Mouse (Mus musculus) kidney, embryonic 15.5 days (tissue): ENCODE measurements around the gene Gys1. TPM values are rescaled to one million over a fixed set of nuclear protein-coding genes. Genes with fewer than 3 reads are reported as not detected.

Source experiments
- ATAC-seq: fragments of 200-750 bp; cut with Nextera tagmentation; replicated peaks from 2 replicates; pipeline ENCODE4 v1.8.0; 2017; ENCODE audit warnings: moderate TSS enrichment; ENCODE audit not compliant: low FRiP score
- H3K27ac ChIP-seq: fragments of 300-500 bp; sonication (generic); 2 replicates; pipeline ENCODE4 v1.5.1; 2015; ENCODE audit warnings: mild to moderate bottlenecking, inconsistent platforms
- H3K27me3 ChIP-seq: fragments of 300-500 bp; sonication (generic); 2 replicates; pipeline ENCODE4 v1.6.1; 2015; ENCODE audit warnings: inconsistent platforms
- H3K36me3 ChIP-seq: fragments of 300-500 bp; sonication (generic); 2 replicates; pipeline ENCODE4 v1.6.1; 2015; ENCODE audit warnings: inconsistent platforms
- H3K4me1 ChIP-seq: fragments of 300-500 bp; sonication (generic); 2 replicates; pipeline ENCODE4 v1.6.1; 2015; ENCODE audit warnings: inconsistent platforms
- H3K4me2 ChIP-seq: fragments of 300-500 bp; sonication (generic); 2 replicates; pipeline ENCODE4 v1.6.1; 2015; ENCODE audit warnings: moderate library complexity, mild to moderate bottlenecking, inconsistent platforms
- H3K4me3 ChIP-seq: fragments of 300-500 bp; sonication (generic); replicated peaks from 2 replicates; pipeline ENCODE4 v1.5.1; 2015; ENCODE audit warnings: mild to moderate bottlenecking, inconsistent platforms
- H3K9ac ChIP-seq: fragments of 300-500 bp; sonication (generic); 2 replicates; pipeline ENCODE4 v1.6.1; 2015; ENCODE audit warnings: mild to moderate bottlenecking, inconsistent platforms
- H3K9me3 ChIP-seq: fragments of 300-500 bp; sonication (generic); replicated peaks from 2 replicates; pipeline ENCODE4 v1.6.1; 2016; ENCODE audit warnings: inconsistent platforms
- WGBS: fragments of 180-500 bp; shearing (Covaris S2); methylation state at CpG from one replicate; pipeline ENCODE4 v1.1.7; 2015; ENCODE audit warnings: mixed read lengths; 5-methylcytosine and 5-hydroxymethylcytosine counted together
- polyA plus RNA-seq: library from polyadenylated mRNA; unstranded; fragments of >200 nt; fragmentation: Nextera tagmentation; extraction: Ambion mirVana; gene quantifications from 2 replicates; pipeline ENCODE4 v1.2.1, GENCODE M21; 2015

The Gys1 gene
- polyA plus RNA-seq, 1 experiment from 2014 or later: 40.8 TPM

- H3K9ac ChIP-seq: no peak overlapping the region; the same call in 1 of the 2 replicates
- peaks cover 19% of the 10 kb centered on the region for H3K4me1 ChIP-seq
- no peak overlapping the region for H3K27ac ChIP-seq
- H3K36me3 ChIP-seq: no peaks in the 10 kb centered on the region
- no peaks in the 10 kb centered on the region for H3K9me3 ChIP-seq
- ATAC-seq: no peak
- peak overlapping the region; percentile 45 for H3K4me3 ChIP-seq
- WGBS: 1% methylated on average over 111 of the region's 114 CpGs
- H3K27me3 ChIP-seq: peaks cover 67% of the 10 kb centered on the region
- H3K4me2 ChIP-seq: peak overlapping the region; percentile 82
Measured at GRCm38 (mm10) chr7:45406157-45407156, 28.2 kb upstream of the Gys1 start.

GRCm38 (mm10) chr7:45407836-45408235 is 26.8 kb upstream of the Gys1 start:
- H3K27ac ChIP-seq: no peak overlapping the region
- peaks cover 19% of the 10 kb centered on the region for H3K4me1 ChIP-seq
- no peak for ATAC-seq
- H3K27me3 ChIP-seq: peaks cover 79% of the 10 kb centered on the region
- no peak overlapping the region for H3K9ac ChIP-seq
- no peak overlapping the region for H3K4me2 ChIP-seq
- H3K4me3 ChIP-seq: no peak overlapping the region
- 83% methylated on average over 10 of the region's 10 CpGs for WGBS
- H3K9me3 ChIP-seq: no peaks in the 10 kb centered on the region
- no peaks in the 10 kb centered on the region for H3K36me3 ChIP-seq

- Histone ChIP-seq H3K9me3 (no peaks in the 10 kb centered on the region), H3K4me2 (no peak overlapping the region), H3K9ac (no peak overlapping the region), H3K4me3 (no peak overlapping the region), H3K27me3 (peaks cover 84% of the 10 kb centered on the region), H3K4me1 (peaks cover 24% of the 10 kb centered on the region), H3K36me3 (no peaks in the 10 kb centered on the region), H3K27ac (no peak overlapping the region)
- ATAC-seq: no peak
- 70% methylated on average over 7 of the region's 7 CpGs for WGBS
Measured at GRCm38 (mm10) chr7:45408351-45408750, 26.3 kb upstream of the Gys1 start.

- Histone ChIP-seq H3K4me2 (no peak overlapping the region), H3K36me3 (no peaks in the 10 kb centered on the region), H3K27me3 (peaks cover 88% of the 10 kb centered on the region), H3K27ac (no peak overlapping the region), H3K9ac (no peak overlapping the region), H3K9me3 (no peaks in the 10 kb centered on the region), H3K4me3 (no peak overlapping the region), H3K4me1 (peaks cover 30% of the 10 kb centered on the region)
- ATAC-seq: no peak
- WGBS: 87% methylated on average over 17 of the region's 17 CpGs
Measured at GRCm38 (mm10) chr7:45408949-45409348, 25.7 kb upstream of the Gys1 start.

GRCm38 (mm10) chr7:45409497-45410163 is 25.0 kb upstream of the Gys1 start:
- Histone ChIP-seq H3K4me2 (no peak overlapping the region), H3K27ac (no peak overlapping the region), H3K27me3 (peaks cover 95% of the 10 kb centered on the region), H3K4me1 (peaks cover 37% of the 10 kb centered on the region), H3K4me3 (no peak overlapping the region), H3K9ac (no peak overlapping the region), H3K9me3 (no peaks in the 10 kb centered on the region), H3K36me3 (no peaks in the 10 kb centered on the region)
- no peak for ATAC-seq
- WGBS: 87% methylated on average over 8 of the region's 8 CpGs

GRCm38 (mm10) chr7:45412421-45412820 is 22.2 kb upstream of the Gys1 start:
- H3K4me2 ChIP-seq: no peak overlapping the region
- no peak for ATAC-seq
- WGBS: 87% methylated on average over 2 of the region's 2 CpGs
- no peak overlapping the region for H3K9ac ChIP-seq
- H3K36me3 ChIP-seq: no peaks in the 10 kb centered on the region
- H3K27me3 ChIP-seq: peaks cover 97% of the 10 kb centered on the region
- H3K4me3 ChIP-seq: no peak overlapping the region
- H3K4me1 ChIP-seq: peaks cover 34% of the 10 kb centered on the region
- no peak overlapping the region for H3K27ac ChIP-seq
- no peaks in the 10 kb centered on the region for H3K9me3 ChIP-seq

GRCm38 (mm10) chr7:45413113-45413863 is 21.4 kb upstream of the Gys1 start, which contains the start of gene Ntf5:
Gene Ntf5, plus strand, starts transcription at chr7:45413695.
- Histone ChIP-seq H3K4me3 (peak within 1 kb of the TSS; percentile 55), H3K9ac (peak within 1 kb of the TSS; percentile 52), H3K27me3 (peaks cover 97% of the 10 kb centered on the region), H3K9me3 (no peaks in the 10 kb centered on the region), H3K27ac (peak within 1 kb of the TSS; percentile 42; the same call in 1 of the 2 replicates), H3K36me3 (no peaks in the 10 kb centered on the region), H3K4me1 (peaks cover 42% of the 10 kb centered on the region), H3K4me2 (peak within 1 kb of the TSS; percentile 92)
- WGBS: 2% methylated on average over 35 of the region's 45 CpGs
- ATAC-seq: peak; percentile 62

- peaks cover 97% of the 10 kb centered on the region for H3K27me3 ChIP-seq
- peak overlapping the region; percentile 55 for H3K4me3 ChIP-seq
- WGBS: 2% methylated on average over 27 of the region's 27 CpGs
- no peaks in the 10 kb centered on the region for H3K9me3 ChIP-seq
- H3K27ac ChIP-seq: peak overlapping the region; percentile 42; the same call in 1 of the 2 replicates
- H3K4me1 ChIP-seq: peaks cover 45% of the 10 kb centered on the region
- peak overlapping the region; percentile 92 for H3K4me2 ChIP-seq
- ATAC-seq: peak; percentile 31
- no peaks in the 10 kb centered on the region for H3K36me3 ChIP-seq
- H3K9ac ChIP-seq: peak overlapping the region; percentile 52
Measured at GRCm38 (mm10) chr7:45413864-45414739, 20.5 kb upstream of the Gys1 start.

GRCm38 (mm10) chr7:45414740-45415224 is 19.9 kb upstream of the Gys1 start:
- no peak for ATAC-seq
- Histone ChIP-seq H3K27me3 (peaks cover 97% of the 10 kb centered on the region), H3K9me3 (no peaks in the 10 kb centered on the region), H3K27ac (no peak overlapping the region), H3K4me2 (peak overlapping the region; percentile 92), H3K36me3 (no peaks in the 10 kb centered on the region), H3K9ac (no peak overlapping the region), H3K4me3 (no peak overlapping the region; the same call in 1 of the 2 replicates), H3K4me1 (peaks cover 46% of the 10 kb centered on the region)
- 43% methylated on average over 12 of the region's 12 CpGs for WGBS

- H3K9me3 ChIP-seq: no peaks in the 10 kb centered on the region
- H3K4me3 ChIP-seq: peak overlapping the region; percentile 29
- ATAC-seq: no peak
- no peak overlapping the region for H3K27ac ChIP-seq
- peaks cover 97% of the 10 kb centered on the region for H3K27me3 ChIP-seq
- peaks cover 54% of the 10 kb centered on the region for H3K4me1 ChIP-seq
- H3K4me2 ChIP-seq: peak overlapping the region; percentile 52
- peak overlapping the region; percentile 26; the same call in 1 of the 2 replicates for H3K9ac ChIP-seq
- 9% methylated on average over 37 of the region's 37 CpGs for WGBS
- H3K36me3 ChIP-seq: peaks cover under 1% of the 10 kb centered on the region
Measured at GRCm38 (mm10) chr7:45415636-45416035, 19.0 kb upstream of the Gys1 start.
